Mouse (Mus musculus) gastrocnemius, postnatal 10 days (tissue): Measurements from ENCODE around the gene Ifna5. TPM values are rescaled to one million over a fixed set of nuclear protein-coding genes. Genes with fewer than 3 reads are reported as not detected.
"Not testable (repeated sequence)": the region's sequence is repeated elsewhere in the genome, so short reads cannot be mapped to it uniquely, and the experiment has no call there.

Source experiments
- DNase-seq: peaks from one replicate; pipeline ENCODE4 v3.0.0; 2021; ENCODE audit warnings: mixed read lengths
- long read RNA-seq, 2 experiments: library from polyadenylated mRNA; stranded (forward); transcript quantifications; one replicate each; pipeline ENCODE4 v2.0.0; 2021
- total RNA-seq, 2 experiments: library from RNA; stranded (reverse); gene quantifications; 2 replicates each; pipeline ENCODE4 v1.2.3; 2021

Gene Ifna5
- not detected for total RNA-seq
- long read RNA-seq, experiment 1 = 0 reads
- long read RNA-seq, experiment 2 = 0 reads

- DNase-seq = not testable (repeated sequence)
Observed at GRCm38 (mm10) chr4:88835225-88835624, at the start of gene Ifna5. Gene Ifna5, plus strand, starts transcription at chr4:88835525.

GRCm38 (mm10) chr4:88788402-88788801 lies 46.9 kb upstream of the Ifna5 start, which contains the start of gene Gm13277:
Gene Gm13277, plus strand, starts transcription at chr4:88788632.
- DNase-seq = peak; percentile 48

- not testable (repeated sequence) for DNase-seq
Observed at GRCm38 (mm10) chr4:88791250-88791649, 44.1 kb upstream of the Ifna5 start, which contains the start of gene Gm13278. Gene Gm13278, plus strand, starts transcription at chr4:88791550.

- DNase-seq = peak; percentile 52
Observed at GRCm38 (mm10) chr4:88793936-88794675, 41.2 kb upstream of the Ifna5 start, which contains the start of gene Gm13275. Gene Gm13275, plus strand, starts transcription at chr4:88794487.

GRCm38 (mm10) chr4:88797097-88797496 lies 38.2 kb upstream of the Ifna5 start, which contains the start of gene Gm13279:
Gene Gm13279, plus strand, starts transcription at chr4:88797397.
- not testable (repeated sequence) for DNase-seq

- not testable (repeated sequence) for DNase-seq
Observed at GRCm38 (mm10) chr4:88799365-88799764, 36.0 kb upstream of the Ifna5 start, which contains the start of gene Gm13285. Gene Gm13285, plus strand, starts transcription at chr4:88799665.

GRCm38 (mm10) chr4:88802954-88803353 lies 32.4 kb upstream of the Ifna5 start, which contains the start of gene Gm13287:
Gene Gm13287, plus strand, starts transcription at chr4:88803254.
- DNase-seq = not testable (repeated sequence)

GRCm38 (mm10) chr4:88805231-88805630 lies 30.1 kb upstream of the Ifna5 start, which contains the start of gene Gm13288:
Gene Gm13288, plus strand, starts transcription at chr4:88805531.
- DNase-seq = not testable (repeated sequence)

- peak; percentile 30 for DNase-seq
Observed at GRCm38 (mm10) chr4:88805761-88806160, 29.6 kb upstream of the Ifna5 start.

GRCm38 (mm10) chr4:88815928-88816327 lies 19.4 kb upstream of the Ifna5 start, which contains the start of gene Ifna7:
Gene Ifna7, plus strand, starts transcription at chr4:88816228.
- DNase-seq = no peak

GRCm38 (mm10) chr4:88819659-88820058 lies 15.7 kb upstream of the Ifna5 start, which contains the start of gene Ifna11:
Gene Ifna11, plus strand, starts transcription at chr4:88819959.
- no peak for DNase-seq

GRCm38 (mm10) chr4:88822995-88823394 lies 12.3 kb upstream of the Ifna5 start:
- no peak for DNase-seq

- not testable (repeated sequence) for DNase-seq
Observed at GRCm38 (mm10) chr4:88827116-88827515, 8.2 kb upstream of the Ifna5 start, which contains the start of gene Ifna6. Gene Ifna6, plus strand, starts transcription at chr4:88827416.

GRCm38 (mm10) chr4:88830523-88830922 lies 4.8 kb upstream of the Ifna5 start:
- DNase-seq = peak; percentile 13

- DNase-seq = no peak
Observed at GRCm38 (mm10) chr4:88838828-88839227, 3.5 kb downstream of the Ifna5 start.

- DNase-seq = no peak
Observed at GRCm38 (mm10) chr4:88840058-88840457, 4.7 kb downstream of the Ifna5 start.

- no peak for DNase-seq
Observed at GRCm38 (mm10) chr4:88841438-88841911, 6.2 kb downstream of the Ifna5 start, which contains the start of gene Ifna4. Gene Ifna4, plus strand, starts transcription at chr4:88841861.

- no peak for DNase-seq
Observed at GRCm38 (mm10) chr4:88845334-88845733, 10.0 kb downstream of the Ifna5 start.

GRCm38 (mm10) chr4:88849698-88850097 lies 14.4 kb downstream of the Ifna5 start, which contains the start of gene Ifna1:
Gene Ifna1, plus strand, starts transcription at chr4:88850087.
- DNase-seq = no peak

- DNase-seq = no peak
Observed at GRCm38 (mm10) chr4:88851026-88851763, 15.9 kb downstream of the Ifna5 start.

- DNase-seq = no peak
Observed at GRCm38 (mm10) chr4:88859214-88859613, 23.9 kb downstream of the Ifna5 start.

GRCm38 (mm10) chr4:88863309-88863708 lies 28.0 kb downstream of the Ifna5 start:
- DNase-seq = no peak
